Mouse (Mus musculus) T-helper 17 cell (primary cell): Measurements from ENCODE around the gene Cbfa2t2.

Experiments used
- in situ Hi-C, 2 experiments: fragments of 300-600 bp; cut with MboI, MseI; formaldehyde crosslinking; loops; 1 replicate in 1 of 2; 2 replicates in 1 of 2; pipeline ENCODE4 v1.15.1; 2025; ENCODE audit warnings: high pct_unique_total_duplicates in 2 of 2

The Cbfa2t2 gene

GRCm38 (mm10) chr2:154423548-154423947, 12.7 kb upstream of the Cbfa2t2 start:
- in situ Hi-C loops = no loop called here

- in situ Hi-C loops = no loop called here
Measured at GRCm38 (mm10) chr2:154425522-154425921, 10.8 kb upstream of the Cbfa2t2 start.

GRCm38 (mm10) chr2:154426188-154426904, 9.9 kb upstream of the Cbfa2t2 start:
- in situ Hi-C loops = no loop called here

GRCm38 (mm10) chr2:154426905-154427852, 9.1 kb upstream of the Cbfa2t2 start:
- in situ Hi-C loops = no loop called here

- in situ Hi-C loops = no loop called here
Measured at GRCm38 (mm10) chr2:154427853-154428360, 8.4 kb upstream of the Cbfa2t2 start.

GRCm38 (mm10) chr2:154430566-154430965, 5.7 kb upstream of the Cbfa2t2 start:
- in situ Hi-C loops = no loop called here

- in situ Hi-C loops = no loop called here
Measured at GRCm38 (mm10) chr2:154432696-154433095, 3.6 kb upstream of the Cbfa2t2 start.

GRCm38 (mm10) chr2:154433391-154433790, 2.9 kb upstream of the Cbfa2t2 start:
- in situ Hi-C loops = no loop called here

- in situ Hi-C loops = no loop called here
Measured at GRCm38 (mm10) chr2:154434690-154435089, 1.6 kb upstream of the Cbfa2t2 start.

GRCm38 (mm10) chr2:154436076-154436457, 214 bp upstream of the Cbfa2t2 start:
- in situ Hi-C loops = no loop called here

GRCm38 (mm10) chr2:154437191-154437527, 878 bp downstream of the Cbfa2t2 start:
- in situ Hi-C loops = no loop called here

GRCm38 (mm10) chr2:154440453-154440852, 4.2 kb downstream of the Cbfa2t2 start:
- in situ Hi-C loops = loop anchor here in 1 of 2 experiments (5.0 kb wide), 1 partner anchor 47 kb away; no protein-coding TSS in a partner anchor

- in situ Hi-C loops = no loop called here
Measured at GRCm38 (mm10) chr2:154447821-154448220, 11.5 kb downstream of the Cbfa2t2 start.

- in situ Hi-C loops = no loop called here
Measured at GRCm38 (mm10) chr2:154448633-154449032, 12.4 kb downstream of the Cbfa2t2 start.

- in situ Hi-C loops = no loop called here
Measured at GRCm38 (mm10) chr2:154452951-154453350, 16.7 kb downstream of the Cbfa2t2 start.

GRCm38 (mm10) chr2:154454099-154454498, 17.8 kb downstream of the Cbfa2t2 start:
- in situ Hi-C loops = no loop called here

GRCm38 (mm10) chr2:154454605-154455004, 18.3 kb downstream of the Cbfa2t2 start:
- in situ Hi-C loops = no loop called here

- in situ Hi-C loops = no loop called here
Measured at GRCm38 (mm10) chr2:154455776-154456175, 19.5 kb downstream of the Cbfa2t2 start.

GRCm38 (mm10) chr2:154456621-154457020, 20.3 kb downstream of the Cbfa2t2 start:
- in situ Hi-C loops = no loop called here

- in situ Hi-C loops = no loop called here
Measured at GRCm38 (mm10) chr2:154459262-154459661, 23.0 kb downstream of the Cbfa2t2 start.

- in situ Hi-C loops = no loop called here
Measured at GRCm38 (mm10) chr2:154459851-154460250, 23.6 kb downstream of the Cbfa2t2 start.

- in situ Hi-C loops = no loop called here
Measured at GRCm38 (mm10) chr2:154463621-154464198, 27.4 kb downstream of the Cbfa2t2 start.
